Mouse (Mus musculus) ES-E14 (cell line): ENCODE measurements around the gene Defb43.

Source experiments
- HCFC1 ChIP-seq: IDR thresholded peaks from 2 replicates; pipeline ENCODE4 v1.6.1; 2012; ENCODE audit warnings: low read length, inconsistent platforms, borderline replicate concordance; ENCODE audit not compliant: insufficient read depth
- MAFK ChIP-seq: IDR thresholded peaks from 2 replicates; pipeline ENCODE4 v1.6.1; 2014; ENCODE audit warnings: mild to moderate bottlenecking, low read depth, low read length, inconsistent platforms; ENCODE audit not compliant: insufficient read depth
- ZC3H11A ChIP-seq: IDR thresholded peaks from 2 replicates; pipeline ENCODE4 v1.6.1; 2012; ENCODE audit warnings: low read depth, mild to moderate bottlenecking, inconsistent platforms, low read length, borderline replicate concordance

- TF ChIP-seq HCFC1 (no peak), MAFK (no peak), ZC3H11A (no peak)
Observed at GRCm38 (mm10) chr14:63060361-63060760, 48.8 kb downstream of the Defb43 start.
